Mouse (Mus musculus) CD4-positive helper T cell, adult 2 months (primary cell): ENCODE data around the gene Zar1.
"Not testable (repeated sequence)": the region's sequence is repeated elsewhere in the genome, so short reads cannot be mapped to it uniquely, and the experiment has no call there.

Experiments
- DNase-seq: peaks from one replicate; pipeline ENCODE4 v3.0.0-alpha.2; 2012; ENCODE audit warnings: low read depth, missing footprints, low spot score

The Zar1 gene

GRCm38 (mm10) chr5:72580970-72581332, at the start of gene Zar1:
TSS of gene Zar1 (minus strand) at chr5:72581254.
- not testable (repeated sequence) for DNase-seq

GRCm38 (mm10) chr5:72630026-72630425, 49.0 kb upstream of the Zar1 start:
- no peak for DNase-seq

- DNase-seq: peak; percentile 41
These were observed 40.0 kb upstream of the Zar1 start for GRCm38 (mm10) chr5:72621022-72621421.

GRCm38 (mm10) chr5:72617413-72617812, 36.4 kb upstream of the Zar1 start:
- DNase-seq: no peak

- DNase-seq: no peak
These were observed 22.1 kb upstream of the Zar1 start for GRCm38 (mm10) chr5:72603138-72603537.

- DNase-seq: peak; percentile 56
These were observed 20.0 kb upstream of the Zar1 start for GRCm38 (mm10) chr5:72601006-72601405.

GRCm38 (mm10) chr5:72587192-72587681, 6.2 kb upstream of the Zar1 start, which contains the start of gene Gm5868:
TSS of gene Gm5868 (minus strand) at chr5:72587551.
- peak; percentile 5 for DNase-seq

GRCm38 (mm10) chr5:72586667-72587191, 5.7 kb upstream of the Zar1 start:
- DNase-seq: not testable (repeated sequence)

GRCm38 (mm10) chr5:72586122-72586521, 5.1 kb upstream of the Zar1 start:
- DNase-seq: peak; percentile 32

GRCm38 (mm10) chr5:72580088-72580969, 725 bp downstream of the Zar1 start:
- peak; percentile 15 for DNase-seq

- not testable (repeated sequence) for DNase-seq
These were observed 1.5 kb downstream of the Zar1 start for GRCm38 (mm10) chr5:72579599-72579998.

- DNase-seq: no peak
These were observed 15.4 kb downstream of the Zar1 start for GRCm38 (mm10) chr5:72565621-72566020.

- DNase-seq: not testable (repeated sequence)
These were observed 17.9 kb downstream of the Zar1 start for GRCm38 (mm10) chr5:72563183-72563582.

GRCm38 (mm10) chr5:72560976-72561628, 20.0 kb downstream of the Zar1 start:
- DNase-seq: no peak

- DNase-seq: peak; percentile 97
These were observed 21.5 kb downstream of the Zar1 start, which contains the start of gene Nfxl1 for GRCm38 (mm10) chr5:72559544-72560049. TSS of gene Nfxl1 (minus strand) at chr5:72559684.

- peak; percentile 3 for DNase-seq
These were observed 22.1 kb downstream of the Zar1 start for GRCm38 (mm10) chr5:72558716-72559526.

GRCm38 (mm10) chr5:72556245-72556644, 24.8 kb downstream of the Zar1 start:
- DNase-seq: no peak

GRCm38 (mm10) chr5:72551209-72551608, 29.8 kb downstream of the Zar1 start:
- no peak for DNase-seq

GRCm38 (mm10) chr5:72528896-72529295, 52.2 kb downstream of the Zar1 start:
- DNase-seq: no peak
